Mouse (Mus musculus): ENCODE results near the gene Ryr2. TPM values are rescaled to one million over a fixed set of nuclear protein-coding genes. Genes with fewer than 3 reads are reported as not detected.

Ryr2 gene
- polyA plus RNA-seq, 1 experiment, result not detected

DNA sequence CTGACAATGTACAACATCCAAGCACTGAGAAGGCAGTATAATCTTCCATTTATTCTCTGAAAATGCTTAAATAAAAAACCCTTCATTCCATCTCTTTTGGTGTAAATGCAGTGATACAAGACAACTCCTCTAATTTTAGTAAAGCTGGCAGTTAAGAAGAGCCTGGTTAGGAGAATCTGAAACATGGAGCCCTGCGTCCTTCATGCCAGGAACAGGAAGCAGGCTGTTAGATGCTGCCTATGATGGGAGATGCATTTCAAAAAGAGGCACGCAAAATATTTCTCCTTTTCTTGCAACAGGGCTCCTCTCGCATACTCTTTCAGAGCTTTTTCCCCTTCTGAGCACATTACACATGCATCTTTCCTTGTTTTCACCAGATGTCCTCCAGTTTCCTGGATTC is 215.6 kb downstream of the Ryr2 start:
- no peak for TF ChIP-seq CEBPB (IDR thresholded peaks at IDR 0.05; ENCODE audit: low read depth)
- TF ChIP-seq MYOD1 (IDR thresholded peaks at IDR 0.05; ENCODE audit: control insufficient read depth, insufficient read length, low read depth), result no peak
- no peak for TF ChIP-seq USF1 (IDR thresholded peaks at IDR 0.05; ENCODE audit: low read depth)
- no peak for TF ChIP-seq FOSL1 (IDR thresholded peaks at IDR 0.05; ENCODE audit: insufficient read depth, low read length, poor library complexity, severe bottlenecking)
- TF ChIP-seq MAX (IDR thresholded peaks at IDR 0.05), result no peak
- no peak for TF ChIP-seq MYOG (IDR thresholded peaks at IDR 0.05; ENCODE audit: control insufficient read depth, extremely low read depth, insufficient read length)
- no peak for TF ChIP-seq CTCF (IDR thresholded peaks at IDR 0.05; ENCODE audit: control insufficient read depth, insufficient read depth, insufficient read length)
- no peaks in the 10 kb centered on the region for H3K79me3 ChIP-seq (ENCODE audit: low read depth)
- no peak overlapping the region for H3ac ChIP-seq (ENCODE audit: control insufficient read depth, insufficient read length, low read depth)
- no peaks in the 10 kb centered on the region for H3K27me3 ChIP-seq (ENCODE audit: control insufficient read depth, insufficient read depth, insufficient read length)
- H3K79me2 ChIP-seq (ENCODE audit: control insufficient read depth, insufficient read depth), result no peaks in the 10 kb centered on the region
- no peaks in the 10 kb centered on the region for H3K36me3 ChIP-seq (ENCODE audit: control insufficient read depth, insufficient read depth)
- no peak overlapping the region for H3K4me3 ChIP-seq (ENCODE audit: insufficient read depth, poor library complexity, severe bottlenecking)

- H3K4me3 ChIP-seq (ENCODE audit: insufficient read depth, poor library complexity, severe bottlenecking), result no peak overlapping the region
- H3K27me3 ChIP-seq (ENCODE audit: control insufficient read depth, insufficient read depth, insufficient read length), result no peaks in the 10 kb centered on the region
- H3K79me2 ChIP-seq (ENCODE audit: control insufficient read depth, insufficient read depth), result no peaks in the 10 kb centered on the region
- no peaks in the 10 kb centered on the region for H3K79me3 ChIP-seq (ENCODE audit: low read depth)
- no peaks in the 10 kb centered on the region for H3K36me3 ChIP-seq (ENCODE audit: control insufficient read depth, insufficient read depth)
- no peak for TF ChIP-seq USF1 (IDR thresholded peaks at IDR 0.05; ENCODE audit: low read depth)
- no peak for TF ChIP-seq CEBPB (IDR thresholded peaks at IDR 0.05; ENCODE audit: low read depth)
- no peak for TF ChIP-seq FOSL1 (IDR thresholded peaks at IDR 0.05; ENCODE audit: insufficient read depth, low read length, poor library complexity, severe bottlenecking)
- TF ChIP-seq MYOG (IDR thresholded peaks at IDR 0.05; ENCODE audit: control insufficient read depth, extremely low read depth, insufficient read length), result no peak
- TF ChIP-seq MYOD1 (IDR thresholded peaks at IDR 0.05; ENCODE audit: control insufficient read depth, insufficient read length, low read depth), result no peak
- TF ChIP-seq MAX (IDR thresholded peaks at IDR 0.05), result no peak
- no peak for TF ChIP-seq CTCF (IDR thresholded peaks at IDR 0.05; ENCODE audit: control insufficient read depth, insufficient read depth, insufficient read length)
- no peak overlapping the region for H3ac ChIP-seq (ENCODE audit: control insufficient read depth, insufficient read length, low read depth)
Observed at GRCm38 (mm10) chr13:11884175-11884574, 222.6 kb downstream of the Ryr2 start.

GRCm38 (mm10) chr13:11882359-11882758 is 224.4 kb downstream of the Ryr2 start:
- Histone ChIP-seq H3K79me3 (ENCODE audit: low read depth) (no peaks in the 10 kb centered on the region), H3K27me3 (ENCODE audit: control insufficient read depth, insufficient read depth, insufficient read length) (no peaks in the 10 kb centered on the region), H3K36me3 (ENCODE audit: control insufficient read depth, insufficient read depth) (no peaks in the 10 kb centered on the region), H3ac (ENCODE audit: control insufficient read depth, insufficient read length, low read depth) (no peak overlapping the region), H3K4me3 (ENCODE audit: insufficient read depth, poor library complexity, severe bottlenecking) (no peak overlapping the region), H3K79me2 (ENCODE audit: control insufficient read depth, insufficient read depth) (no peaks in the 10 kb centered on the region)
- no peak for TF ChIP-seq MYOG (IDR thresholded peaks at IDR 0.05; ENCODE audit: control insufficient read depth, extremely low read depth, insufficient read length)
- TF ChIP-seq FOSL1 (IDR thresholded peaks at IDR 0.05; ENCODE audit: insufficient read depth, low read length, poor library complexity, severe bottlenecking), result no peak
- TF ChIP-seq CEBPB (IDR thresholded peaks at IDR 0.05; ENCODE audit: low read depth), result no peak
- no peak for TF ChIP-seq USF1 (IDR thresholded peaks at IDR 0.05; ENCODE audit: low read depth)
- TF ChIP-seq MAX (IDR thresholded peaks at IDR 0.05), result no peak
- no peak for TF ChIP-seq MYOD1 (IDR thresholded peaks at IDR 0.05; ENCODE audit: control insufficient read depth, insufficient read length, low read depth)
- no peak for TF ChIP-seq CTCF (IDR thresholded peaks at IDR 0.05; ENCODE audit: control insufficient read depth, insufficient read depth, insufficient read length)

DNA sequence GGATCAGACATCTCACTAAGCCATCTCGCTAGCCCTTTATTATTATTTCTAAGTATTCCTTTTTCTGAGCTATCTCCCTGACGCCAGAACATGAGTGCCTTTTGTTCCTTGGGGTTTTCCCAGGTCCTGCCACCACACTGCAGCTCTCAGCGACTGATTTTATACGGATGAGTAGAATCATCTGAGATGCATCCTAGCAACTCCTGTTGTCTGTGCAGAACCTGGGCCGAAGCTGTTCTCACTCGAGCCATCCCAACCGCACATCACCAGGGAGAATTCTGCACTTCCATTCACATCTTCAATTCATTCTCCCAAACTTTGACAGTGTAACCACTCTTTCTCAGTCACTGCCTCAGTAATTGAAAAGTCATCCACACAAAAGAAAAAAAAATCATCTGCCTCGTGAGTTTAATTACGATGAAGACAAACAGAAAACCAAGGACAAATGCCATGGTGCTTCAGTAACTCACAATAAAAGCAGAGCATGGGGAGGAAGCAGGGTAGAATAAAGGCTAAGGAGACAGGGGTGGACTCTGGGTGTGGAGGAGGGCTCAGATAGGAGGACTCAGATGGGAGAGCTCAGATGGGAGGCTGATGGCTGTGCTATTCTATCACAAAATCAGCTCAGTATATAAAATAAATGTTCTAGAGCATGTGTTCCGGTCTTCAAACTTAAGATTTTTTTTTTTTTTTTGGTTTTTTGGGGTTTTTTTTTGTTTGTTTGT is 226.1 kb downstream of the Ryr2 start:
- Histone ChIP-seq H3ac (ENCODE audit: control insufficient read depth, insufficient read length, low read depth) (no peak overlapping the region), H3K79me3 (ENCODE audit: low read depth) (no peaks in the 10 kb centered on the region), H3K4me3 (ENCODE audit: insufficient read depth, poor library complexity, severe bottlenecking) (no peak overlapping the region), H3K27me3 (ENCODE audit: control insufficient read depth, insufficient read depth, insufficient read length) (no peaks in the 10 kb centered on the region), H3K36me3 (ENCODE audit: control insufficient read depth, insufficient read depth) (no peaks in the 10 kb centered on the region), H3K79me2 (ENCODE audit: control insufficient read depth, insufficient read depth) (no peaks in the 10 kb centered on the region)
- TF ChIP-seq MAX (IDR thresholded peaks at IDR 0.05) (no peak), MYOG (IDR thresholded peaks at IDR 0.05; ENCODE audit: control insufficient read depth, extremely low read depth, insufficient read length) (no peak), MYOD1 (IDR thresholded peaks at IDR 0.05; ENCODE audit: control insufficient read depth, insufficient read length, low read depth) (no peak), FOSL1 (IDR thresholded peaks at IDR 0.05; ENCODE audit: insufficient read depth, low read length, poor library complexity, severe bottlenecking) (no peak), USF1 (IDR thresholded peaks at IDR 0.05; ENCODE audit: low read depth) (no peak), CEBPB (IDR thresholded peaks at IDR 0.05; ENCODE audit: low read depth) (no peak), CTCF (IDR thresholded peaks at IDR 0.05; ENCODE audit: control insufficient read depth, insufficient read depth, insufficient read length) (no peak)

- Histone ChIP-seq H3K36me3 (ENCODE audit: control insufficient read depth, insufficient read depth) (no peaks in the 10 kb centered on the region), H3K79me2 (ENCODE audit: control insufficient read depth, insufficient read depth) (no peaks in the 10 kb centered on the region), H3K79me3 (ENCODE audit: low read depth) (no peaks in the 10 kb centered on the region), H3K27me3 (ENCODE audit: control insufficient read depth, insufficient read depth, insufficient read length) (no peaks in the 10 kb centered on the region), H3K4me3 (ENCODE audit: insufficient read depth, poor library complexity, severe bottlenecking) (no peak overlapping the region), H3ac (ENCODE audit: control insufficient read depth, insufficient read length, low read depth) (no peak overlapping the region)
- TF ChIP-seq CEBPB (IDR thresholded peaks at IDR 0.05; ENCODE audit: low read depth) (no peak), MYOD1 (IDR thresholded peaks at IDR 0.05; ENCODE audit: control insufficient read depth, insufficient read length, low read depth) (no peak), USF1 (IDR thresholded peaks at IDR 0.05; ENCODE audit: low read depth) (no peak), MAX (IDR thresholded peaks at IDR 0.05) (no peak), MYOG (IDR thresholded peaks at IDR 0.05; ENCODE audit: control insufficient read depth, extremely low read depth, insufficient read length) (no peak), CTCF (IDR thresholded peaks at IDR 0.05; ENCODE audit: control insufficient read depth, insufficient read depth, insufficient read length) (no peak), FOSL1 (IDR thresholded peaks at IDR 0.05; ENCODE audit: insufficient read depth, low read length, poor library complexity, severe bottlenecking) (no peak)
Observed at GRCm38 (mm10) chr13:11879037-11879436, 227.7 kb downstream of the Ryr2 start.
